Mouse (Mus musculus): Measurements from ENCODE around the gene Slc35d2.
"Not testable (repeated sequence)": the region's sequence is repeated elsewhere in the genome, so short reads cannot be mapped to it uniquely, and the experiment has no call there.

The Slc35d2 gene

DNA sequence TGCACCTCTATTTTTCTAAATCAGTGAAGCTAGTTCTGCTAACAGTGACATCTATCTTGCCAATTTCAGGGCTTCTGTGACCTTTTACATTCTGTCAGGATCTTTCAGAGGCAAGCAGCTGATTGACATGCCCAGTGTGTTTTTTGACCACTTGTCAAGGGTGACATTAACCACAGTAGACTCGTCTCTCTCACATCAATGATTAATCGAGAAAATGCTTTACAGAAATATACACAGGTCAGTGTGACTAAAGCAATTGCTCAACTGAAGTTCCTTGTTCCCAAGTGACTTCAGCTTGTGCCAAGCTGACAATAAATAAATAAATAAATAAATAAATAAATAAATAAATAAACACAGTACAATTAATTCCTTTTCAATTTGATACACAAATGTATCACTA is 76.9 kb downstream of the Slc35d2 start:
- DNase-seq (ENCODE audit: low read depth, low spot score), result not testable (repeated sequence)

DNA sequence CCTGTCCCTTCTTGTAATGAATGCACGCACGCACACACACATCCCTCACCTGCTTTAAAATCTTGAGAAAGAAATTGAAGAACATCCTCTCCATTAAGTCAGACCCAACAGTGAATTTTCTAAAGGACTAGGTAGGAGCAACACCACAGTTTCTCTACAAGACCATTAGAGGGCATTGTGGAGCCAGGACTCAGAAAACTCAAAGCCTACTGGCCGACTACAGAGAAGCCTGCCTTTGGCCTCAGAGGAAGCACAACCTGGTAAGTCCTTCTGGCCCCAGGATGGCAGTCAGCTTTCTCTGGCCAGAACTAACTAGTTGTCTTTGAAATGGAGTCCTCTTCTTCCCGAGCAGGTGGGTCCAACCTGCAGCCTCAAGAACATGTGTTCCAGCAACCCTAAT is 78.3 kb downstream of the Slc35d2 start:
- peak; percentile 18 for DNase-seq (ENCODE audit: low read depth, low spot score)

DNA sequence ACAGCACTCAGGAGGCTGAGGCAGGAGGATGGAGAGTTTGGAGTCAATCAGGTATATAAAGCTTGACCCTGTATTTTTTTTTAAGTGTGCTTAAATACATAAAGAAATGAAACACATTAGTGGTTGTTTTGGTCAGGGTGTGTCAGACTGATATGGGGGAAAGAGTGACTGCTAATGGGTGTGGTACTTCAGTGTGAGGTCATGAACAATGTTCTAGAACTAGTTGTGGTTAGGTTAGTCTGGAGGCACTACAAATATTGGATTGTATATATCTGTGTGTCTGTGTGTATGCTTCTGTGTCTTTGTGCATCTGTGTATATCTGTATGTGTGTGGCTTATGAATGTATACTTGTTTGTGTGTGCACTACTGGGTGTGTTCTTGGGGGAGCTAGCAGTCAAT is 79.6 kb downstream of the Slc35d2 start:
- no peak for DNase-seq (ENCODE audit: low read depth, low spot score)

DNA sequence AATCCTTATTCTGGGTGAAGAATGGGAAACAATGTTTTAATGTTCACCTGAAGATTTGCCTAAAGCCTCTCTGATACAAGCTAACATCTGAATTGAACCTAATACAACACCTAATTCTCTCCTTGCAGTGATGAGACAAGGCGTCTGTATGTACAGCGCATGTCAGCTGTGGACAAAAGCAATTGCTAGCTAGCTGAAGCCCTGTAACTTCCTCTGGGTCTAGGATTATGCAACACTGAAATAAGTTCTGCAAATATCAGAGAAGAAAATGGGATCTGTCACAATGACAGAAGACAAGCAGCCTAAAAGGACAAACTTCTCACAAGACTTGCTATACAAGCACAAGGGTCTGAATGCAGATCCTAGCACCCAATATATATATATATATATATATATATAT is 80.7 kb downstream of the Slc35d2 start:
- DNase-seq (ENCODE audit: low read depth, low spot score), result no peak

Data from WW6 (cell line).